Mouse (Mus musculus): ENCODE data around the gene Ltc4s. TPM values are rescaled to one million over a fixed set of nuclear protein-coding genes. Genes with fewer than 3 reads are reported as not detected.

Gene Ltc4s
- total and polyA plus RNA-seq, 2 experiments from 2014 or later: 5.3 to 21.3 TPM

- TF ChIP-seq CTCF (IDR thresholded peaks at IDR 0.05): no peak
- ATAC-seq (ENCODE audit: low FRiP score): no peak
- H3K36me3 ChIP-seq (ENCODE audit: insufficient read depth, low read length): peaks cover 12% of the 10 kb centered on the region
- no peaks in the 10 kb centered on the region for H3K4me1 ChIP-seq (ENCODE audit: insufficient read depth, low read length)
- no peaks in the 10 kb centered on the region for H3K27me3 ChIP-seq (ENCODE audit: insufficient read depth, low read length)
- no peaks in the 10 kb centered on the region for H3K9me3 ChIP-seq (ENCODE audit: low read length)
- no peak overlapping the region for H3K27ac ChIP-seq (ENCODE audit: low read depth, low read length)
- no peak overlapping the region for H3K4me2 ChIP-seq (ENCODE audit: low read depth, low read length, poor library complexity, severe bottlenecking)
- H3K9ac ChIP-seq (replicated peaks; ENCODE audit: low read length, poor library complexity, severe bottlenecking): no peak overlapping the region
- no peak for DNase-seq (ENCODE audit: low spot score)
- 90% methylated on average over 6 of the region's 6 CpGs for whole genome bisulfite sequencing
- H3K4me3 ChIP-seq (ENCODE audit: low read depth, low read length): no peak overlapping the region
Observed at GRCm38 (mm10) chr11:50277706-50278105, 39.3 kb upstream of the Ltc4s start.

- Histone ChIP-seq H3K9me3 (ENCODE audit: low read length) (no peaks in the 10 kb centered on the region), H3K4me3 (ENCODE audit: low read depth, low read length) (no peak overlapping the region), H3K27ac (ENCODE audit: low read depth, low read length) (no peak overlapping the region), H3K9ac (replicated peaks; ENCODE audit: low read length, poor library complexity, severe bottlenecking) (no peak overlapping the region), H3K4me2 (ENCODE audit: low read depth, low read length, poor library complexity, severe bottlenecking) (no peak overlapping the region), H3K36me3 (ENCODE audit: insufficient read depth, low read length) (peaks cover 12% of the 10 kb centered on the region), H3K4me1 (ENCODE audit: insufficient read depth, low read length) (no peaks in the 10 kb centered on the region), H3K27me3 (ENCODE audit: insufficient read depth, low read length) (no peaks in the 10 kb centered on the region)
- no peak for ATAC-seq (ENCODE audit: low FRiP score)
- DNase-seq (ENCODE audit: low spot score): no peak
- TF ChIP-seq CTCF (IDR thresholded peaks at IDR 0.05): peak; percentile 19; the same call in 1 of the 2 replicates
Observed at GRCm38 (mm10) chr11:50277025-50277424, 38.6 kb upstream of the Ltc4s start.

GRCm38 (mm10) chr11:50275568-50276151 is 37.2 kb upstream of the Ltc4s start:
- H3K9me3 ChIP-seq (ENCODE audit: low read length): no peaks in the 10 kb centered on the region
- H3K4me2 ChIP-seq (ENCODE audit: low read depth, low read length, poor library complexity, severe bottlenecking): no peak overlapping the region
- H3K27me3 ChIP-seq (ENCODE audit: insufficient read depth, low read length): no peaks in the 10 kb centered on the region
- H3K27ac ChIP-seq (ENCODE audit: low read depth, low read length): no peak overlapping the region
- H3K36me3 ChIP-seq (ENCODE audit: insufficient read depth, low read length): peaks cover 6% of the 10 kb centered on the region
- DNase-seq (ENCODE audit: low spot score) (no peak), ATAC-seq (ENCODE audit: low FRiP score) (no peak)
- no peak for TF ChIP-seq CTCF (IDR thresholded peaks at IDR 0.05)
- H3K4me1 ChIP-seq (ENCODE audit: insufficient read depth, low read length): no peaks in the 10 kb centered on the region
- H3K9ac ChIP-seq (replicated peaks; ENCODE audit: low read length, poor library complexity, severe bottlenecking): no peak overlapping the region
- H3K4me3 ChIP-seq (ENCODE audit: low read depth, low read length): no peak overlapping the region
- 83% methylated on average over 5 of the region's 5 CpGs for WGBS

GRCm38 (mm10) chr11:50275077-50275476 is 36.7 kb upstream of the Ltc4s start:
- WGBS: 94% methylated on average over 2 of the region's 2 CpGs
- DNase-seq (ENCODE audit: low spot score): no peak

GRCm38 (mm10) chr11:50272819-50273218 is 34.4 kb upstream of the Ltc4s start:
- H3K27ac ChIP-seq (ENCODE audit: low read depth, low read length): no peak overlapping the region
- no peaks in the 10 kb centered on the region for H3K9me3 ChIP-seq (ENCODE audit: low read length)
- 77% methylated on average over 2 of the region's 2 CpGs for whole genome bisulfite sequencing
- ATAC-seq (ENCODE audit: low FRiP score) (no peak), DNase-seq (ENCODE audit: low spot score) (no peak)
- H3K27me3 ChIP-seq (ENCODE audit: insufficient read depth, low read length): no peaks in the 10 kb centered on the region
- no peak for TF ChIP-seq CTCF (IDR thresholded peaks at IDR 0.05)
- no peaks in the 10 kb centered on the region for H3K4me1 ChIP-seq (ENCODE audit: insufficient read depth, low read length)
- no peak overlapping the region for H3K9ac ChIP-seq (replicated peaks; ENCODE audit: low read length, poor library complexity, severe bottlenecking)
- H3K36me3 ChIP-seq (ENCODE audit: insufficient read depth, low read length): peaks cover 3% of the 10 kb centered on the region; the same call in 1 of the 2 replicates
- no peak overlapping the region for H3K4me2 ChIP-seq (ENCODE audit: low read depth, low read length, poor library complexity, severe bottlenecking)
- no peak overlapping the region for H3K4me3 ChIP-seq (ENCODE audit: low read depth, low read length)

More at GRCm38 (mm10) chr11:50275077-50275476, 36.7 kb upstream of the Ltc4s start:
- no peaks in the 10 kb centered on the region for H3K9me3 ChIP-seq (ENCODE audit: low read length)
- H3K4me2 ChIP-seq (ENCODE audit: low read depth, low read length, poor library complexity, severe bottlenecking): no peak overlapping the region
- H3K9ac ChIP-seq (replicated peaks; ENCODE audit: low read length, poor library complexity, severe bottlenecking): no peak overlapping the region
- no peaks in the 10 kb centered on the region for H3K4me1 ChIP-seq (ENCODE audit: insufficient read depth, low read length)
- TF ChIP-seq CTCF (IDR thresholded peaks at IDR 0.05): no peak
- no peaks in the 10 kb centered on the region for H3K27me3 ChIP-seq (ENCODE audit: insufficient read depth, low read length)
- H3K36me3 ChIP-seq (ENCODE audit: insufficient read depth, low read length): peaks cover 4% of the 10 kb centered on the region; the same call in 1 of the 2 replicates
- no peak overlapping the region for H3K27ac ChIP-seq (ENCODE audit: low read depth, low read length)
- no peak for ATAC-seq (ENCODE audit: low FRiP score)
- H3K4me3 ChIP-seq (ENCODE audit: low read depth, low read length): no peak overlapping the region

- DNase-seq (ENCODE audit: low spot score) (no peak), ATAC-seq (ENCODE audit: low FRiP score) (no peak)
- H3K36me3 ChIP-seq (ENCODE audit: insufficient read depth, low read length): peaks cover 21% of the 10 kb centered on the region
- WGBS: 100% methylated on average over 1 of the region's 1 CpGs
- H3K4me1 ChIP-seq (ENCODE audit: insufficient read depth, low read length): no peaks in the 10 kb centered on the region
- no peak for TF ChIP-seq CTCF (IDR thresholded peaks at IDR 0.05)
- H3K27me3 ChIP-seq (ENCODE audit: insufficient read depth, low read length): no peaks in the 10 kb centered on the region
- H3K4me3 ChIP-seq (ENCODE audit: low read depth, low read length): no peak overlapping the region
- H3K9ac ChIP-seq (replicated peaks; ENCODE audit: low read length, poor library complexity, severe bottlenecking): no peak overlapping the region
- H3K9me3 ChIP-seq (ENCODE audit: low read length): no peaks in the 10 kb centered on the region
- H3K4me2 ChIP-seq (ENCODE audit: low read depth, low read length, poor library complexity, severe bottlenecking): no peak overlapping the region
- no peak overlapping the region for H3K27ac ChIP-seq (ENCODE audit: low read depth, low read length)
Observed at GRCm38 (mm10) chr11:50269885-50270284, 31.5 kb upstream of the Ltc4s start.

Measured in midbrain, postnatal 0 days (tissue).